ENCODE assay signal across 8 mouse cellular contexts in the genomic region with DNA sequence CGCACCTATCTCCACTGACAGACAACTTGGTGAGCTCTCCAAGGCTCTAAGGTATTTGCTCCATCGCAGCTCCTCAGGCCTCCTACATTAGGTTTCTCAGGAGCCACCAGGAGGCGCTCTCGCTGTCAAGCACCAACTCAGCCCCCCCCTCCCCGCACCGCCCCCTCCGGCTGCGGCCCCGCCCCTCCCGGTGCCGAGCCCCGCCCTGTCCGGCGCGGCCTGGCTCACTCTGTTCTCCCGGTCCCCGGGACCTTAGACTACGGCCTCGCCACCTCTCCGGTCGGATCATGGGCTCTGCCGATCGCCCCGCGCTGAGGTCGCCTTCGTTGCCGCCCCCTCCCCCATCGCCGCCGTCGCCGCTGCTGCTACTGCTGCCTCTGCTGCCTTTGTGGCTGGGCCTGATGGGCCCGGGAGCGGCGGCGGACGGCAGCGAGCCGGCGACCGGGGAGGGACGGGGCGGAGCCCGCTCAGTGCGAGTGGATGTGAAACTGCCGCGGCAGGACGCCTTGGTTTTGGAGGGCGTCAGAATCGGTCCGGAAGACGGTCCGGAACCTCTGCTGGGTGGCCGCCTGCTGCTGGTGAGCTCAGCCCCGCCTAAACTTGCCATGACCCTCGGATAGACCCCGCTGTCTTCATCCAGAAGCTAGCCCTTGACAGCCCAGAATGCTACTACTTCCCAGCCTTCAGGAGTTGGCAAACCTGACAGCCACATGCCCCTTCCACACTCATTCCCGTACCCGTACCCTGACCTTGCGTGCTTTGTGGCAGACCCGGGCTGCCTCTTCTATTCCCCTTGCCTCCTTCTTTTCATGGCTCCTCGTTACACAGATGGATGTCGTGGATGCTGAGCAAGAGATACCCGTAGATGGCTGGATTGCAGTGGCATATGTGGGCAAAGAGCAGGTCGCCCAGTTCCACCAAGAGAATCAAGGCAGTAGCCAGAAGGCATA. TPM values are rescaled to one million over a fixed set of nuclear protein-coding genes. Genes with fewer than 3 reads are reported as not detected.
DNase-seq lines count a peak whose midpoint lies in the region; ATAC-seq lines count a peak whose summit lies in the region.

Rnf215 (plus strand) TSS at position 217 of the 950 bp plus-strand sequence.

- ATAC-seq in hindbrain, embryonic 11.5 days (ENCODE audit: low FRiP score) = peak; percentile 93

- H3K4me3 ChIP-seq in hindbrain, embryonic 11.5 days (ENCODE audit: low read depth, low read length) = peak within 1 kb of the TSS; percentile 64

- H3K4me1 ChIP-seq in hindbrain, embryonic 11.5 days (replicated peaks; ENCODE audit: control insufficient read depth, insufficient read depth, low read length) = peaks cover 5% of the 10 kb centered on the region; the same call in 1 of the 2 replicates

- H3K9me3 ChIP-seq in hindbrain, embryonic 11.5 days (ENCODE audit: control insufficient read depth, low read length) = no peaks in the 10 kb centered on the region

- H3K9ac ChIP-seq in hindbrain, embryonic 11.5 days (ENCODE audit: low read depth, low read length) = peak within 1 kb of the TSS; percentile 79

- H3K4me2 ChIP-seq in hindbrain, embryonic 11.5 days (replicated peaks; ENCODE audit: low read depth, low read length) = peak within 1 kb of the TSS; percentile 72

- peak; percentile 95 for DNase-seq in MN1 (ENCODE audit: low spot score)
- DNase-seq in cerebellum, adult 9-10 months = peak; percentile 87
- peak in 1 of 2 experiments; percentile 93 for DNase-seq in frontal cortex, adult 2 months (ENCODE audit: extremely low spot score in 1 of 2, low spot score in 1 of 2)
- peak; percentile 94 for DNase-seq in hindbrain, embryonic 11.5 days (ENCODE audit: low spot score)
- peak; percentile 90 to 94 for DNase-seq in layer of hippocampus, postnatal 10 days (ENCODE audit: low spot score in 2 of 2)
- DNase-seq in lung, postnatal 14 days = peak; percentile 95
- DNase-seq in retina, adult 2 months (ENCODE audit: low read depth, low spot score) = peak; percentile 88
- DNase-seq in thymus, postnatal 36 days = peak; percentile 84 to 87

- no peaks in the 10 kb centered on the region for H3K27me3 ChIP-seq in hindbrain, embryonic 11.5 days (ENCODE audit: control insufficient read depth, insufficient read depth, low read length)

- H3K27ac ChIP-seq in hindbrain, embryonic 11.5 days (ENCODE audit: low read depth, low read length) = peak within 1 kb of the TSS; percentile 47

- H3K36me3 ChIP-seq in hindbrain, embryonic 11.5 days (ENCODE audit: control insufficient read depth, insufficient read depth, low read length) = peaks cover 3% of the 10 kb centered on the region; the same call in 1 of the 2 replicates

- WGBS in hindbrain, embryonic 11.5 days = 2% methylated on average over 57 of the region's 66 CpGs

RNA-seq across cellular contexts. Expression of gene Rnf215, which starts in this region (rescaled TPM):
- polyA plus RNA-seq in frontal cortex, adult 2 months (2012; rRNA removed) = 47.6 and 48.7 TPM in 2 replicates
- 24.8 and 31.8 TPM in 2 replicates for polyA plus RNA-seq in hindbrain, embryonic 11.5 days (2014; fragmentation: Nextera tagmentation; extraction: Ambion mirVana)
- total RNA-seq in layer of hippocampus, postnatal 10 days (2021) = 10 to 100 TPM; 47.7 to 49.4 TPM
